Mouse (Mus musculus) adrenal gland, adult 2 months (tissue): ENCODE measurements at regions not wholly inside any gene's neighbourhood (a gene's known extent, or its start where the extent isn't known, plus 50 kb on each side); places are given as distances from the start of the nearest gene placed in this dataset.
"Not testable (repeated sequence)": the region's sequence is repeated elsewhere in the genome, so short reads cannot be mapped to it uniquely, and the experiment has no call there.

Source experiments
- DNase-seq: peaks from one replicate; pipeline ENCODE4 v3.0.0; 2021

DNA sequence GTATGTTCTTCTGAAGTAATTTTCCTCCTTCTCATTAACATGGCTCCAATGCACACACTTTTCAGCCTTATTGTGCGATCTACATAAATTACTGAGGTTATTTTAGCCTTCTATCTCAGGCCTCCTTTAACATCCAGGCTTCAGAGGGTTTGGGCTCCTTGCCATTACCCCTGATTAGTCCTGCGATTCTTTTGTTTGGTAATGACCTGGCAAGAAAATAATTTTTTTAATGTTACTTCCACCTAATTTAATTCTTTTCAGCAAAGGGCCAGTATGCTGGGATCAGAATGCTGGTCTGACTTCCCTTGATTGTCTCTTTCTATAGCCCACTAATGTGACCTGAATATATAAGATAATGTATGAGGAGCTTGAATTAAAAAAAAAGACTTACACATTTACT lies 739.4 kb downstream of the Tbl1xr1 start:
- DNase-seq: no peak

DNA sequence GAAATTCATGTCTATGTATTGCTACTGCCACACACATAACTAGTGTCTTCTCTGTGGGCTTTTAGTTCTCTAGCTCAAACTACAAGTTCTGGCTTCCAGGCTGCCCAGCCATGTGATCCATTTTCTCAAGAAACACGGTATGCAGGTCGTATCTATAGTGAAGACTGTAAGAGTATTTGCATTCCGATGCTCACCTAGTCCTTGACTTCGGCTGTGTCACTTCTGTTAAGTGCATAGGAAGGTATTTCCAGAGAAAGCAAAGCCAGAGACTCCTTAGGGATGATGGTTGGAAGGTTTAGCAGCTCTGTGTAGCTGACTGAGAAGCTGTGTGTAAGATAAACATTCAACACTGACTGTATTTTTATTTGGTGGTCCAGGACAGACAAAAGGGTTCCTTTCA lies 750.0 kb downstream of the Tbl1xr1 start:
- DNase-seq: no peak

DNA sequence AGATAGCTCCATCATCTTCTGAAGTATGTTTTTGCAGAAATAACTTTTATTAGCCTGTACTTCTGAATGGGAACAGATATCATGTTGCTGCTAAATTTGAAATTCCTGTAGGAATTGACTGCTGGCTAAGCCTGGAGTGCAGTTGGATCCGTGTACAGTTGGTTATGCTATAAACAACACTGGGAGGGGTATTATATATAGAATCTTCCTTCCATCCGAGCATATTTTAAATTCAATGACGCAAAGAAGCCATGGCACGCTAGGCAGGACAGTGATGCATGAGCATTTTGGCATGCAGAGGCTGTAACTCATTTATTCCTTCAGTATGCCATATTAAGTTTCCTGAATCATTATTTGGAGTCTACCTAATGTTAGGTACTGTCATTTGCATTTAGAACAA lies 762.5 kb downstream of the Tbl1xr1 start:
- DNase-seq: no peak

DNA sequence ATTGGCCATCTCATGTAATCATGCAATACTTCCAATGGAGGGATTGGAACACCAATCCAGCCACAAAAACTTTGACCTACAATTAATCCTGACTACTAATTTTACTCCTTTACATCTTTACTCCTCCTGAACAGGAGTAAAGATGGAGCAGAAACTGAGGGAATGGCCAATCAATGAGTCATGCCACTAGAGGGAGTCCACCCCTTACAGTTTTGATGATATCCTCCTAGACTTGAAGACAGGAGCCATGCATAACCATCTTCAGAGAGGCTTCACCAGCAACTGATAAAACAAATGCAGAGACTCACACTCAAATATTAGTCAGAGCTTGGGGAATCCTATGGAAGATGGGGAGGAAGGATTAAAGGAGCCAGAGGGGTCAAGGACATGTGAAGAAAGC lies 774.0 kb downstream of the Tbl1xr1 start:
- no peak for DNase-seq

DNA sequence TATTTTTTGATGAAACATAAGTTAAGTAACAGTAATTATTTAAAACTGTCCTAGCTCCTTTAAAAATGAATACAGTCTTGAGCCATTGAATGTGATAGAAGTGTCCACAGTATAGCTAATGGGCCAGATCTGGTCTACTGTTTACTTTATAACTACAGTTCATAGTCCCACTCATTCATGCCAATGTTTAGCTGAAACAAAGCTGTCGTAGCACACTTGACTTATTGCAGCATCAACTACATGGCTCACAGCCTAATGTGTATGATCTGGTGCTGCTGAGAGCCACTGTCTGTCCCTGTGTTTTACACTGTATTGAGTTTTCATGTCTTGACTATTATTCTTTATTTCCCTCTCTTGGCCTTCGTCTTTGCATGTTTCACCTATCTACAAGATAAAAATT lies 787.1 kb downstream of the Tbl1xr1 start:
- DNase-seq: no peak

DNA sequence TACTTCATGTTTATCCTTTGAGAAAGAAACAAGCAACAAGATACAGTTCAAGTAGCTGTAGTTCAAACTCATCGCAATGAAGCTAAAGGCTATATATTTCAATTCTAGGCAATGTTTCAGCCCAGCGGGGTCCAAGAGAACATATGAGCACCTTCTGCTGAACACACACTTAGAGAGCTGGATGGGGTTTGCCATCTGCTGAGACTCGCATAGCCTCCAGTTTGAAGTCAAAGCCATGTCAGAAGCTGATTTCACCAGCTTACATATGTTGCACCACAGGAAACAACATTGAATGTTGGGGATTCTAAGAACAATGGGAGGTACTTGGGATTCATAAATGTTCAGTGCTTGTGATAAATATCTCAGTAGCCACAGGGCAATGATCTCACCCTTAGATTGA lies 801.4 kb downstream of the Tbl1xr1 start:
- no peak for DNase-seq

DNA sequence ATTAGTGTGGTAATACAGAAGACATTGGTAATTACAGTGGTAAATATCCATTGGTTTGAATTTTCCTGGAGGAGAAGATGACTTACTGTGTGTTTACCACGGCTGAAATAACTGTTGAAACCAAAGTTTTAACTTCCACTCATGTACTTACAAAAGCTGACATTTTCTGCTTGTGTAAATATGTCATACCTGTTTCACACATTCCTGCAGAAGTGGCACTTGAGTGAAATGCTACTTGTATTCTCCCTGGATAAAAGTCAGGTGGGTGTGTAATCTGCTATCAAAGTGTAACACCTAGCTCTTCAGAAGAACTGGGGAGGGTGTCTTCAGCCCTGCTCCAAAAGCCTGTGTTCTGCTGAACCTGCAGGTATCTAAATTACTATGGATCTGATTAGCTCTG lies 816.3 kb downstream of the Tbl1xr1 start:
- DNase-seq: no peak

DNA sequence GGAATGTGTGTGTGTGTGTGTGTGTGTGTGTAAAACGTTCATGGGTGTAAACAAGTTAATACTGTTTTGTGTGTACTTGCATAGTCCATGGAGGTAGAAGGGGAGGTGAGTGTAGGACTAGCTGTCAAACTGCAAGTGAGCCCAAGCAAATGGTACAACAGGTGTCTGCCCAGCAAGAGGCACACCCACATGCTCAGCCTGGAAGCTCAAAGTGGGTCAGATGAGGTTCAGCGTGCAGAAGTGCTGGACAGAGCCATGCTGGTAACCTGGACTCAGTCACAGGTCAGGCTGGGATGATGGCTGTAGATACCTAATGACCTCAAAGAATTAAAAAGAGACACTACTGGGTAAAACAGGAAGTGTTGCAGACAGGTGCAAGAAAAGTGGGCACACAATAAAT lies 821.2 kb downstream of the Tbl1xr1 start:
- DNase-seq: no peak

DNA sequence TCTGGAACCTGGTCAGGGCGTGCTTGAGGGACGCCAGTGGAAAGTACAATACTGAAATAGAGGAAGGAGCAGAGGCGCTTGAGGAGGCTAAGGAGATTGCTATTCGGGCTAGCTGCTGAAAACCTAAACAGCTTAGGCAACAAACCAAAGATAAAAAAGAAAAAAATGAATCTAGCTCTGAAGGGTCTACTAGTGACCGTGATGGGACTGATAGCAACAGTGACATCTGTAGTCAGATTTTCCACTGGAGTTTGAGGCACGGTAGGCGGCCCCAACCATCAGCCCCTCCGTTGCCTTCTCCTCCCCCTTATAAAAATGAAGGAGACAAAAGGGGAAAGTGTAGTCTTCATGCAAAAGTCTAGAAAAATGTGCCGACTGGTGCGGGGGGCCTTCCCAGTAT lies 824.5 kb downstream of the Tbl1xr1 start:
- DNase-seq: no peak

DNA sequence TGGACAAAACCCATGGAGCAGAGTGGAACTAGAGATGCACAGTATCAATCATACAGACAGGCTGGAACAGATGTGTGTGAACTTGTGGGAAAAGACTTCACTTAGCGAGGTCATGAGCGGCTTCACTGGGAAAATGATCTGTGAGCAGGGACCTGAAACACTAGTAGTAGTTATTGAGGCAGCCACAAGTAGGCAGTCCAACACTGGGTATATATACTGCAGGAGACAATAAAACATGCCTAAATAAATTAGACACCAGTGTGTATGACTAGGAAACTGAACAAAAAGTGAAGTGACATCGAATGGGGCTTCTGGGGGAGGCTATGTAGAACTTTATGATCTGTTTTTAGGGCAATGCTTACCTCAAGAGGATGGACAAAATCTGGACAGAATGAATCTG lies 852.5 kb downstream of the Tbl1xr1 start:
- DNase-seq: no peak

DNA sequence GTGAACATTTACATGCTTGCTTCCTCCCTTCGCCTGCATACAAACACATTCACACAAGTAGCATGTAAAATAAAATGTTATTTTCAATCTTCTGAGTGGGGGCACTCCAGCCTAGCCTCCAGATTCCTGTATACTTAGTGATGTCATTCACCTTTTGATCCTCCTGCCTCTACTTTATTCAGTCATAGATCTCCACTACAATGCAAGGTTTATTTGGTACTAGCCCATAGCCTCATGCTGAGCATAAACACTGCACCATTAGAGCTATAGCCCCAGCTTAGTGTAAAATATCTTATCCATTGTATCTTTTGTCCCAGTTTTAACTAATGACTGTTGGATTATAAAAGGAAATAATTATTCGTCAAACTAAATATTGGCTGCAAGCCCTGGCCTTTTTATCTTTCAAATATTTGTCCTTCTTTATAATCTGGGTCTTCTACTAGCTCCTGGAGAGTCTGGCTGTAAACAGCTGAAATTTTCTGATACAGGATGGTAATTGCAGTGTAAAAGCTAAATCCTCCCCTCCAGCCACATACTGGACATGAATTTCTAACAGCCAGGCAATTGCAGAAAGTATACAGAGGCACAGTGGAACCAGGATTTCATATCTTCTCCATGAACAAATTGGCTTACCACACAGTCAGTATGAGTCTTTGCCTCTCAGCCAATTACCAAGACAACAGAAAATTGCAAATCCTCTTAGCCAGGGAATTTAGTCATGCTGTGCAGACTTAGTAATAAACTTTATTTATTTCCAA lies 853.5 kb downstream of the Tbl1xr1 start:
- DNase-seq: no peak

DNA sequence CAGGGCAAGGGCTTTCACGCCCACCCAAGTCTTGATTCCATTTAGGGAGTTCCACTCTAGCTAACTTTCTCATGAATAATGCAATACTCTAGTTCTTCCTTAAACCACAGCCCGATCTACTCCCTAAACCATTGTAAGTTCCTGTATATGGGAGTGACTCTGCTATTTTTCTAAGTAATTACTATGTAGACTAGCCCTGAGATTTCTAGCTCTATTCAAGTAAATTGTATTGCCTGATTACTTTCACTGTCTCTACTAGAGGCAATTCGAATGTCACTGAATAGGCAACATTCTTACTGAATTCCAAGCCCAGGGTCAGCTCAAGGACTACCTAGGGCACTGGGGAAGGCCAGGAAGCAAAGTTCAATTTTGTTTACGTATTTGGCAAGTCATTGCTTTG lies 869.2 kb downstream of the Tbl1xr1 start:
- DNase-seq: not testable (repeated sequence)

DNA sequence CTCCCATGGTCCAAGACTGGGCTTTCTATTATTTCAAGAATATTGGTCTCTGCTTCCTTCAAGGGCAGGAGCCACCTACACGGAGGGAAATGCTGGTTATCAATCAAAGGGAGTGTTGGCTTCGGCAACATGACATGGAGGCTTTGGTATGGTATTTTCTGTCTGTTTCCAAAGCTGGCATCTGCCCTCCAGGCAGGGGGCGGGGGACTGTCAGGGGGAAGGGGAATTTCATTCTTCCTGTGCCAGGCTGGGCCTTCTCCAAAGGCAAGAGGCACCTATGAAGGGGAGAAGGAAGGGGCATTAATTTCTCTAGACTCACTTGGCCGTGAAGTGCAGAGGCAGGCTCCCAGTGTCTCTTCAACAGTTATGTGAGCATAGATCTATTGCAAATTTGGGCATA lies 870.7 kb downstream of the Tbl1xr1 start:
- no peak for DNase-seq

DNA sequence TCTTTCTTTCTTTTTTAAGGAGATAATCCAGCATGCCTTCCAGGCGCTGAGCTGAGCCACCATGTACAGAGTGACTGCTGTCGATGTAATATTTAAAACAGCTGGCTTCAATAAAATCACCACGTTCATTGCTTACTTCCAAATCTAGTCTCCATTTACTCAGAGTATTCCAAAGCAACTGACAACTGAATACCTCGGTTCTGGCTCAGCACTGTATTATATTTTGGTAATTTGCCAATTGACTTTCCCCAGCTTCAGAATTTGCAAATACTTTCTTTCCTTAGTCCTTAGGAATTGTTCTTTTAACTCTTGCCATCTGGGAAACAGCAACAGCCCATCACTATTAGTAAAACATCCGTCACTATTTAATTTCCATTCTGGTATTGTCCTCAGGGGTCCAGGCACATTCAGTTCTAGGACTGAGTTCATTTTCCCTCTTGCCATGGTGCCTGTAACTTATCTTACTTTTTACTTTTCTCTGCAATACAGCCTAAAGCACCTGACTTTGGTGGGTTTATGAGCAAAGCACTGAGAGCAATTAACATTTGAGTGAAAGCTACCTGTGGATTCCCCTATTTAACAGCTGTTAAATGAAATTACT lies 871.8 kb downstream of the Tbl1xr1 start:
- DNase-seq: no peak

DNA sequence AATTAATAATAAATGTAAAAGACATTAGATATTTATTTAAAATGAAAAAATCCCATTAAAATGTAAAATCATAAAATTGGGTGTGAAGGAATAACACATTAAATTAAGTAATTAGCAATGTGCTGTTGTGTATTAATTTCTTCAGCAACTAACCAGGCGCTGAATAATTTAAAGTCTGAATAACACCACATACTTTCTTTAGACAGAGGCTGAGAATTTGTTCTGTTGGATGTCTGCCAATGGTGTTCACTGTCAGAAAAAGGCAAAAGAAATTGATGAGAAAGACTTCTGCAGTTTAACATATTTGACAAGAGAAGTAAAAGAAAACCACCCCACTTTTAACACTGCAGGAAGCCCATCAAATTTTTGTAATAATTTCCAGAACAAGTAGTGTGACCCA lies 881.0 kb downstream of the Tbl1xr1 start:
- no peak for DNase-seq

DNA sequence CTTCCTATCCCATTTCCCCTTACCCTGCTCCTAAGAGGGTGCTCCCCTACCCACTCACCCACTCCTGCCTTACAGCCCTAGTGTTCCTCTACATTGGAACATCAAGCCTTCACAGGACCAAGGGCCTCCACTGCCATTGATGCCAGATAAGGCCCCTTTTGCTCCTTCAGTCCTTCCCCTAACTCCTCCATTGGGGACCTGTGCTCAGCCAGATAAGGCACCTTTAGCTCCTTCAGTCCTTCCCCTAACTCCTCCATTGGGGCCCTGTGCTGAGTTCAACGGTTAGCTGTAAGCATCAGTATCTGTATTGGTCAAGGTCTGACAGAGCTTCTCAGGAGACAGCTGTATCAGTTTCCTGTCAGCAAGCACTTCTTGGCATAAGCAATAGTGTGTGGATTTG lies 896.2 kb downstream of the Tbl1xr1 start:
- no peak for DNase-seq

DNA sequence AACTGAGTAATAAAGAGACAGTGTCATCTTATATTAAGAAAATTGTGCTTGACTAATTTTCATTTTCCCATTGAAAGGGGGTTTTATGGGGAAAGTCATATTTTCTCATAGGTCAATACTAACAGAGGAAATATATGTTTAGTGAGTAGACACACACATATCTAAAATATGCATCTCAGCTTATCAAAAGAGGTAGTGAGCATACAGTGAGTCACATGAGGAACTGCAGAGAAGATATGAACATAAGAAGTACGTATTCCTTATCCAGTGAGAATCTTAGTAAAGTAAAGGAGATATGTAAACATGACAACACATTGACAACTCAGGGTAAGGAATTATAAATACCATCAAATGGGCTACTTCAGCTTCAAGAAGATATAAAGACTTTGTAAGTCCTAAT lies 900.3 kb downstream of the Tbl1xr1 start:
- DNase-seq: no peak

DNA sequence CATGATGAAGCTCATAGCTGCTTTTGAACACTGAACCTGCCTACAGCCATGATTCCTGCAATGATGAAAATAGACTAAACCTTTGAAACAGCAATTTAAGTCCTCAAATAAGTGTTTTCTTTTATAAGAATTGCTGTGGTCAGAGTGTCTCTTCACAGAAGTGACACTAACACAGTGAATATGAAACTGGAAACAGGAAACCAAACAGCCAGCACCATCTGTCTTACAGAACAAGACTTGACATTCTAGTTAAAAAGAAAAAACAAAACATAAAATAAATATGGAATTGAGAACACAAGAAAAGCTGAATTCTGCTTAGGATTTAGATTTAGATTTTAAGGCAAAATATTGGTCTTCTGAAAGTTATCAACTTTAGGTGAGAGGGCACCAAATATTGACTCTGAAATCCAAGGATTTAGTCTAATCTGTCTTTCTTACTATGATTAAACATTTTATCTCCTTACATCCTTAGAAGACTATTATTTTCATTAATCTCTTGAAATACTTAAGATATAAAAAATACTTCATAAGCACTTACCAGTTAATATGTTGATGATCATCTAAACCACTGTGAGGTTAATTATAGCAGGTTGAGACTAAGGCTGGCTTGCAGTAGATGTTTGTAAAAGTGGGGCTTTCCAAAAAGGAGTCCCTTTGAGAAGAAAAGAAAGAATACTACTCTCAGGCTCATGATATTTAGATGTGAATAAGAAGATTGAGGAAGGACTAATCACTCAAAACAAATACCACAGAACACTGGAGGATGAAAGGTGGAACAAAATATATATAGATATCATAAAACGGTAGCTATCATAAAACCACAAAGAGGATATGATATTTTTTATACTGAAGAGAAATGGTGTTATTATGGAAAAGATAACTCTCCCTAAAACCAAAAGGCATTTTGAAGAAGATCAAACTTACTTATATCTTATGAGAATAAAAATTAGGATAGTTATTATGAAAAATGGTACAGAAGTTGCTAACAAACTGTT lies 903.7 kb downstream of the Tbl1xr1 start:
- DNase-seq: no peak

DNA sequence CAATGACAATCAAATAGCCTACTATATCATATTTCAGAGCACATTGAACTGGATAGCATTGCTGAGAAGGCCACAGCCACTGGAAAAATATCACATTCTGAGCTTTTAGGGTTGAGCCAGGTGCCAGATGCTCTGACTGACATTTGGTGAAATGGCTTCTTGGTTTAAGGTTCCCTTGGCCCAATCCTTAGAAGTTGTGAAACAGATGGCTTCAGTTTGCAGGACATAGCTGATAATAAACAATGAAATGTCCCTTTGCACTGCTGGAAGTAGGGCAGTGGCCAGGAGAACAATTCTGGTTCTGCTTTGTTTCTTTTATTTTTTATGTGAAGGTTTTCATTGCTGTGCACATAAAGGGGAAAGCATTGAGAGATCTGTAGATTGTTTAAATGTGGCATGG lies 906.0 kb downstream of the Tbl1xr1 start:
- no peak for DNase-seq

DNA sequence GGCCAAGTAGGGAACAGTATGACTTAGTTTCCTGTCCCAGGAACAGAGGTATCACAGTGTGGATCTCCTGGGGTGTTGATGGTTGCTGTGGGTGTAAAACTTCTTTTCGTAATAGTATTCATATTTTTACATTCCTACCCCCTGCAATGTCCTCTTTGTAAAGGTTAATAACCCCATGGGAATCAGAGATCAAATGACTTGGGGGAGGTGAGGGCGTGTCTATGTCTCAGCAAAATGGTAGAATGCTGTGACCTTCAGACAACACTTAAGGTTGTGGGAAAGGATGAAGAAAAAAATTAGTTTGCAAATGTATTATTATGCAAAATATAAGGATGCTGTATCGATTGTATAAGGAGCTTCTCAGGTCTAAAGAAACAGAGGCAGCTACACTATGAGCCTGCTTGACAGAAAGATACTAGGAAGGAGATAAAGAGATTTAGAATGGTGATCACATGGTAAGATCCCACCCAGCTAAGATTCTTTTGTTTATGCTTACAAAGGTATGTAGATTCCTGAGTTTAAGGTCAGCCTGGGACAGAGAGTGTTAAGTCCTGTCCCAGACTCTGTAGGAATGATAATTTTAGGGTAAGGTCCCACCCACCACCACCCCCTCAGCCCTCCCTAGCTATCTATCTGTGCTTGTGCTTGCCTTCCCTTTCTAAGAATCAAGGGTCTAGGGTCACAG lies 913.8 kb downstream of the Tbl1xr1 start:
- no peak for DNase-seq

DNA sequence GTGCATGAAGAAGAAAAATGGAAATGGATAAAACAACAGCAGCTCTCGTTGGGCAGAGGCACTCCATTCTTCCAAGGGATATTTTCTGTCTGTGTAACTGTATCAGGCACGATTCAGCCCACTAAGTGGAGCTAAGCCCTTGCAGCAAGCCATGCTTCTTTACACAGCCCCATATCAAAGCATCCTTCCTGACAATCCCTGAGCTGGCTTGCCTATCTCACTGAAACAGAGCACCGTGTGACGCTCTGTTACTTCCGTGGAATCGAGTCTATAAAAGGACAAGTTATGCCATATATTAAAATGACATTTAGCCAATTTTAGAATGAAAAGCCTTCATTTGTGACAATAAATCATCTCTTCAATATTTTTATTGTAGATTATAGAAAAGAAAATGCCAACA lies 918.8 kb downstream of the Tbl1xr1 start:
- no peak for DNase-seq

DNA sequence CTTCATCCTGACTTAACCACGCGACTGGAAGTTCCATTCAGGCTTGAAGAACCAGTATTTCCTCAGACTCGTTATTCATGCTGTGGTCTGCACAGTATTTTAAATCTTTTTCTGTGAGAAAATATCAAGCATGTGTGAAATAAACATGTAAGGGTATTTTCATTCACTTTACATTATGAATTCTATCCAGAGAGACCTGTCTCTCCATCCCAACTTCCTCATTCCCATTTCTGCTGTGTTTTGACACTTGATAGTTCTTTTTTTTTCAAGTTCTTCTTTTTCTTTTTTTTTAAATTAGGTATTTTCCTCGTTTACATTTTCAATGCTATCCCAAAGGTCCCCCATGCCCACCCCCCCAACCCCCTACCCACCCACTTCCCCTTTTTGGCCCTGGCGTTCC lies 919.4 kb downstream of the Tbl1xr1 start:
- DNase-seq: no peak
